Mouse (Mus musculus): ENCODE measurements around the gene Cfap77.

DNA sequence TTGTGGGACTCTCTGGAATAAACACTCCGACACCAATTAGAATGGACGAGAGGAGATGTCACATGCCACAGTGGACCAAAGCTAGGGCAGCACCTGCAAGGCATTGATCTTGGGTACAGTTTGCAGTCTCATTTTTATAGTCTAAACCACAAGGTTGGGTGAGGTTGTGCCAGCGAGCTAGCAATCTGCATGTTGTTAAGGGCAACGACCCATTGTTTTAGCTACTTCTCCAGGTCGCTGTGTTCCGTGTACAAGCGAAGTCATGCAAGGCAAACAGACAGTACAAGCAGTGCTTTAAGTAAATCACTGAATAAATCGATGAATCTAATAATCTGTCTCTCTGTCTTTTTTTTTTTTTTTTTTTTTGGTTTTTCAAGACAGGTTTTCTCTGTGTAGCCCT lies 40.8 kb upstream of the Cfap77 start:
- no peak for TF ChIP-seq CTCF (IDR thresholded peaks at IDR 0.05; ENCODE audit: low read depth, low read length)
- TF ChIP-seq POLR2A (IDR thresholded peaks at IDR 0.05; ENCODE audit: borderline replicate concordance, low read depth, low read length): no peak
